Mouse (Mus musculus) bone marrow, adult 2 months (tissue): ENCODE measurements around the gene Blnk.

Source experiments
- CTCF ChIP-seq: fragments of 200-500 bp; IDR thresholded peaks from 2 replicates; pipeline ENCODE4 v1.5.1; 2011; ENCODE audit warnings: low read length, control low read depth; ENCODE audit not compliant: control insufficient read depth, insufficient read depth
- POLR2A ChIP-seq: fragments of 200-500 bp; IDR thresholded peaks from 2 replicates; pipeline ENCODE4 v1.6.1; 2011; ENCODE audit warnings: low read depth, mild to moderate bottlenecking, control low read depth, low read length, borderline replicate concordance; ENCODE audit not compliant: control insufficient read depth

GRCm38 (mm10) chr19:40895393-40895703 is 99.0 kb downstream of the Blnk start:
- TF ChIP-seq CTCF (no peak), POLR2A (no peak)
